Mouse (Mus musculus) ES-CJ7 (cell line): ENCODE results near the gene Lhfpl2.

Experiments
- DNase-seq: peaks from one replicate; pipeline ENCODE4 v3.0.0; 2011; ENCODE audit warnings: low read depth, low spot score

Lhfpl2 gene

GRCm38 (mm10) chr13:94066626-94067275, 9.2 kb downstream of the Lhfpl2 start:
- DNase-seq = no peak

- no peak for DNase-seq
These were observed 10.7 kb downstream of the Lhfpl2 start for GRCm38 (mm10) chr13:94068308-94068707.

GRCm38 (mm10) chr13:94069421-94070307, 12.1 kb downstream of the Lhfpl2 start:
- DNase-seq = no peak

- DNase-seq = no peak
These were observed 12.7 kb downstream of the Lhfpl2 start for GRCm38 (mm10) chr13:94070308-94070619.

GRCm38 (mm10) chr13:94070927-94071326, 13.3 kb downstream of the Lhfpl2 start:
- no peak for DNase-seq

- no peak for DNase-seq
These were observed 15.6 kb downstream of the Lhfpl2 start for GRCm38 (mm10) chr13:94073046-94073715.

GRCm38 (mm10) chr13:94073716-94074115, 16.1 kb downstream of the Lhfpl2 start:
- DNase-seq = no peak

- DNase-seq = no peak
These were observed 17.6 kb downstream of the Lhfpl2 start for GRCm38 (mm10) chr13:94075181-94075580.

- no peak for DNase-seq
These were observed 19.8 kb downstream of the Lhfpl2 start for GRCm38 (mm10) chr13:94077136-94078018.

- no peak for DNase-seq
These were observed 25.6 kb downstream of the Lhfpl2 start for GRCm38 (mm10) chr13:94083196-94083595.

- DNase-seq = no peak
These were observed 26.9 kb downstream of the Lhfpl2 start for GRCm38 (mm10) chr13:94084220-94085126.

- no peak for DNase-seq
These were observed 28.7 kb downstream of the Lhfpl2 start for GRCm38 (mm10) chr13:94086090-94086808.

GRCm38 (mm10) chr13:94087061-94087460, 29.5 kb downstream of the Lhfpl2 start:
- DNase-seq = no peak

GRCm38 (mm10) chr13:94088788-94089187, 31.2 kb downstream of the Lhfpl2 start:
- DNase-seq = no peak

GRCm38 (mm10) chr13:94089286-94089685, 31.7 kb downstream of the Lhfpl2 start:
- DNase-seq = no peak

GRCm38 (mm10) chr13:94091366-94091765, 33.8 kb downstream of the Lhfpl2 start:
- no peak for DNase-seq

- DNase-seq = no peak
These were observed 36.6 kb downstream of the Lhfpl2 start for GRCm38 (mm10) chr13:94094176-94094575.

- DNase-seq = no peak
These were observed 37.0 kb downstream of the Lhfpl2 start for GRCm38 (mm10) chr13:94094625-94095024.

GRCm38 (mm10) chr13:94095202-94095601, 37.6 kb downstream of the Lhfpl2 start:
- DNase-seq = no peak

GRCm38 (mm10) chr13:94097667-94098066, 40.1 kb downstream of the Lhfpl2 start:
- no peak for DNase-seq
